Mouse (Mus musculus) retina, postnatal 1 day (tissue): ENCODE data around the gene Cstb.
A peak's percentile ranks its signal among the peaks of the same experiment; 100 is the strongest.
"Not testable (repeated sequence)": the region's sequence is repeated elsewhere in the genome, so short reads cannot be mapped to it uniquely, and the experiment has no call there.

Source experiments
- DNase-seq: peaks from one replicate; pipeline ENCODE4 v3.0.0-alpha.2; 2012

Cstb gene

DNA sequence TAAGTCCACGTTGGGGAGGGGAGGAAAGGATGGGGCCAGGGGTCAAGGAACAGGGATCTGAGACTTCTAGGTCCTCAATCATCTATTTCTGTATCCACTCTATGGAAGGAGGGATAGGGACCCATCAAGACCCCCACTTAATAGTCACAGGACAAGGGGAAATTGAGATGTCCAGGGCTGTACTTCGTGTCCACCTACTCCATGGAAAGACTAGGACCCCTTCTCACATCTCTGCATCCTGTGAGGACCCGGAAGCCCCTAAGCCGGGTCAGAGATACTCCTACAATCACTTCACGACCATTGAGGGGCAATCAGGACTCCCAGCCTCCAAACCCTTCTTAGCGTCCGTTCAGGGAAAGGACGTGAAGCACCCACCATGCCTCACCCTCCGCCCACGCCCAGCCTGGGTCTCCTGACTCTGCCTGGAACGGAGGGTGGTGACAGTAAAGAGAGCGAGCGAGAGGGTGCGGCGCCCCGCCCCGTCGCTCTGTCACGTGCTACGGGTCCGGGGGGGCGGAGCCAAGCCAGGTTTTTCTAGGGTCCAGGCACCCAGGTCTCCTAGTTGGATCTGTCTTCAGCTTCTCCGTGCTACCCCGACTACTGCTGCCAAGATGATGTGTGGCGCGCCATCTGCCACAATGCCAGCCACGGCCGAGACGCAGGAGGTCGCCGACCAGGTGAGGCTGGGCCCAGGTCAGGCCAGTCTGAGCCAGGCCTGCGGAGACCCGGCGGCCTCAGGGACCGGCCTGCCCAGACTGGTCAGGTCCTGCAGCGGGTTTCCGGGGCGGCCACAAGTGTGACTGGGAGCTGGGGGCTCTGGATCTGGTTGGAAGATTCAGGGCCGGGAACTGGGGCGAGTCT lies at the start of gene Cstb:
Gene Cstb, plus strand, starts transcription at position 489 of the 861 bp plus-strand sequence.
- DNase-seq: peak; percentile 87

DNA sequence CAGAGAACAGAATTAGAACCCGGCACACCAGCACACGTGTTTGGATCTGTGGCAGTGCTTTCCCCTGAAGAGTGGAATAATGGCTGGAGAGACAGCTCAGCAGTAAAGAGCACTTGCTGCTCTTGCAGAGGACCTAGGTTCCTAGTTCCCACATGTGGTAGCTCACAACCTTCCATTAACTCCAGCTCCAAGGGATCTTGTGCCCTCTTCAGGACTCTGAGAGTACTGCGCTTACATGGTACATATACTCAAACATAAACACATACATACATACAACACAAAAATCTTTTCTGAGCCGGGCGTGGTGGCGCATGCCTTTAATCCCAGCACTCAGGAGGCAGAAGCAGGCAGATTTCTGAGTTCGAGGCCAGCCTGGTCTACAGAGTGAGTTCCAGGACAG lies 47.0 kb upstream of the Cstb start:
- no peak for DNase-seq

DNA sequence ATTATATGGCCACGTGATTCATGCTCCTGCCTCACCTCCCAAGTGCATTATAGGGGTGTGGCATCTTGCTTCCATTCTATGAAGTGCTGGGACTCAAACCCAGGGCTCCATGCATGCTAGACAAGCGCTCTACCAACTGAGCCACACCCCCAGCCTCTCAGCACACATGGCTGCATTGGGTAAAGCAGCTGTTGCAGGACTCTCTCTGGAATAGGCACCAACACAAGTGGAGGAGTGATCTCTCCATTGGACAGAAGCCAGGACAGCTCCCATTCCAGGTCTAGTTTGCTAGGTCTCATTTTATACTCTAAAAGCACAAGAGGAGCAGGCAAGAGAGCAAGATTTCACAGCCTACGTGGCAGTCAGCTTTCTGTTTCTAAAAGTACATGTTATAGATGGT lies 41.9 kb upstream of the Cstb start:
- DNase-seq: no peak

DNA sequence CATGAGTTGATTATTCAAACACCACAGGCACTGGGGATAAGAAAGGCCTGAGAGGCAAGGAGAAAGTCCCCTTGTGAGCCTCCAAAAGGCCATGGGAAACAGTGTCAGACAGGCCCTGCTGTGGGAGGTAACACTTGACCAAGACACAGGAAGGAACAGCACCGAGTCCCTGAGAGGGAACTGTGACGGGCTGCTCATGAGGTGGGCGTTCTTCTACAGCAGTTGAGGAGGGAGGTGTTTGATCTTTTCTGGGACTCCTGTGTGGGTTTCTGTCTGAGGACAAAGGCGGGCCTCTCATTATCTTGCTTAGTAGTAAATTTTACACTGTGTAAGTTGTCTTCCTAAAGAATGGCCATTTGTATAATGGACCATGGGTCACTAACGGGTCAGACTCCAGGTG lies 39.9 kb upstream of the Cstb start:
- DNase-seq: no peak

DNA sequence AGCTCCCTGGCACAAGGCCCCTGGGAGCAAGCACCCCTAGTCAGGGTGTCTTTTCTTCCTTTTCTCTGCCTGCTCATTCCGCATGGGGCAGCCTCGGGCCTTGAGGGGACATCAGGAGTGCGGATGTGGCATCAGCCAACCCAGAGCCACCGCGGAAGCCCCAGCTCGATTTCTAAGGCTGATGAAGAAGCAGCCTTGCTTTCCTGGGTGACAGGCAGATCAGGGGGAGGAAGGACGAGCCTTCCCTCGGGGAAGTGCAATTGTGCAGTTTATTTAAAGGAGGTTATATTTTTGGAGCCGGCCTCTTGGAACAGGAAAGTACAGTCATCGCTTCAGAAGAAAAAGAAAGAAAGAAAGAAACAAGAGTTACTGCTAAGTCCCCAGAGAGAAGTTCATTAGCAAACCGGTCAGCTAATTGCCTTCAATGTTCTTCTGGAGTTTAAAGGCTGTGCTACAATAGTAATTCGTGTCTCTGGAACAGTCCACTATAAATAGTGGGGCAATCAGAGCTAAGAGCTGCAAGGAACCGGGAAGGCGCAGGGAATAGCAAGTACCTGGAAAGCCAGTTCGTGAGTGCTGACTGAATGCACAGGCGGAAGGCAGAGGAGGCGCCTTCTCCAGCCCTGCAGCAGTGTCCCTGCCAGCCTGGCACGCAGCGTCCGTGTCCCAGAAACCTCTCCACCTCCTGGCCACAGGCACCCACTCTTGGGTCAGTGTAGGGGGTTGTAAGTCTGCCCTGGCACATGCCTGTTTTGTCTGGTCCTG lies 37.1 kb upstream of the Cstb start:
- DNase-seq: no peak

DNA sequence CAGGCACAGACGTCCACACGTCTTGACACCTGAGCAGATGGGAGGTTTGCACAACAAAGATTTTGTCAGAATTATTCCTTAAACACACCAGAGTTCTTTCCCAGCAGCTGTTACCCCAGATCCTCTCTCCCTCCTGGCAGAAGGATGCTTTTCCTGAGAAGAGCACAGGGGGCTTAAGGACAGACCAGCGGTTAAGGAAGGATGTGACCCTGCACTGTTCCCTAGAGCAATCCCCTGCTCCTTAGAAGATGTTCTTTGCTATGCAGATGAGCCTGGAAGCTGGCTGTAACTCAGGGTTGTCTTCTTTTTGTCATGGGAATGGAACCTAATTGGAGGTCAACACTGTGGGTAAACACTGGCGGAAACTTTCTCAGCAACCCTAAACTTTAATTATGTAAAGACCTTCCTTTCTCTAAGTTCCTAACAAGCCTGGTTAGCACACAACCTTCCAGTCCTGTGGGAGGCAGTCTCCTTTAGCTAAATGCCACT lies 34.4 kb upstream of the Cstb start:
- DNase-seq: no peak

- DNase-seq: peak; percentile 76
These were observed 33.4 kb upstream of the Cstb start for GRCm38 (mm10) chr10:78392072-78392471.

- DNase-seq: no peak
These were observed 30.1 kb upstream of the Cstb start for GRCm38 (mm10) chr10:78395377-78395776.

- DNase-seq: peak; percentile 94
These were observed 29.4 kb upstream of the Cstb start for GRCm38 (mm10) chr10:78395819-78396624.

DNA sequence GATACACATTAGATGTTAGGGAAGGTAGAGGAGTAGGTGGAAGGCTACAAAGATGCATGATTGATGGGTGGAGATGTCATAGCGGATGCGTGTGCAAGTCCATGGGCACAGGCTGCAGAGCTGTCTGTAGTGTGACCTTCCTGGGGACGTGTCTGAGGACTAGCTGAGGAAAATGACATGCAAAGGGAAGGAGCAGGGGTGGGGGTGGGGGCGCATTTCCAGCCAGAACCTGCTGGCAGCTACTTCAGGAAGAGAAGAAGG lies 28.9 kb upstream of the Cstb start:
- DNase-seq: no peak

GRCm38 (mm10) chr10:78399090-78399657 lies 26.3 kb upstream of the Cstb start:
- peak; percentile 82 for DNase-seq

GRCm38 (mm10) chr10:78401127-78401526 lies 24.3 kb upstream of the Cstb start:
- DNase-seq: no peak

DNA sequence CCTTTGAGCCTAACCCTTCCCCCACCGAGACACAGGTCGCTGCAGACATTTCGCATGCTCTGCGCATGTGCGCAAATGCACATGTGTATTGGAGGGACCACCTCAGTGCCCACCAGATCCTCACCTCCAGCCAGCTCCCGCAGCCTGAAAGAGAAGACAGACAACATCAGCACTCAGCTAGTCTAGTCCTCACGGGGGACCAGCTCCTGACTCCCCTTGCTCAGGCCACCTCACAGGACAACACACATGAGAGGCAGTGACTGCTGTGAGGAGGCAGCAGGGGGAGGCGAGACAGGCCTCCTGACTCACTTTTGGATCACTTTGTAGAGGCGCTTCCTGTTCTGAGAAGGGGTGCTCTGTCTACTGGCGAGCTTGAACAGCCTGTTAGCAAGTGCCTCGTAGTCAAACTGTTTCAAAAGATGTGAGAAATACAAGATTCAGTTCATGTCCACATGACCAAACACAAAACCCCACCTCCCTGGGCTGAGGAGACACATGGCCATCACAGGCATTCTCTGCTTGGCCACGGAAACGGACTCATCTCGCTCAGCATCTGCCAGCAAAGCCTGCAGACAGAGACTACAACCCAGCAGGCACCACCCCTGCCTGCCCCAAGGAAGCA lies 23.1 kb upstream of the Cstb start:
- no peak for DNase-seq

GRCm38 (mm10) chr10:78406152-78406551 lies 19.3 kb upstream of the Cstb start:
- DNase-seq: no peak

DNA sequence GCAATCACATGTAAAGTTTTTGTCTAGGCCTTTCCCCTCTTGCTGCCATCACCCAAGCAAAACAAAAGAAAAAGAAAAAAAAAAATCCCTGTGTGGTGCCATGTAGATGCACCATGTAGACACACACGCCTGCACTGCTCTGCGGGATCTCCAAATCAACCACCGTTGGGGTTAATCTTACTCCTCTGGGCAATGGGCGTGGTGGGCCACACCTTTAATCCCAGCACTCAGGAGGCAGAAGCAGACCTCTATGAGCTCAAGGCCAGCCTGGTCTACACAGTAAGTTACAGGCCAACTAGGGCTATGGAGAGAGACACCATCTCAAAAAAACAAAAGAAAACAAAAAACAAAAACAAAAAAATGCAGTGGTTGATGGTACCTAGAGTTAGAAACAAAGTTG lies 18.3 kb upstream of the Cstb start:
- DNase-seq: no peak

GRCm38 (mm10) chr10:78409035-78409788 lies 16.3 kb upstream of the Cstb start:
- no peak for DNase-seq

DNA sequence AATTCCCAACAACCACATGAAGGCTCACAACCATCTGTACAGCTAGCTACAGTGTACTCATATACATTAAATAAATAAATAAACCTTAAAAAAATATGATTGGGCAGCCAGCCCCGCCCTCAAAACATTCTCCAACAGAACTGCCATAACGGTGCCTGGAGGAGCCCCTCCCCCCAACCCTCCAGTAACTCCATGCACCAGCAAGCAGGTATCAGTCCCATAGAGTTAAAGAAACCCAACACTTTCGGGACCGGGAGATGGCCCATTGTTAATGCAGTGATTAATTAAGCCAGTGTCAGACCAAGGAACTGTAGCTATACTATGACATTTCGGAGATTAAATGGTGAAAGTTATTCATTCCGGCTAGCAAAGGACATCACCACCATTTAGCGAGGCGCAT lies 13.6 kb upstream of the Cstb start:
- DNase-seq: no peak

DNA sequence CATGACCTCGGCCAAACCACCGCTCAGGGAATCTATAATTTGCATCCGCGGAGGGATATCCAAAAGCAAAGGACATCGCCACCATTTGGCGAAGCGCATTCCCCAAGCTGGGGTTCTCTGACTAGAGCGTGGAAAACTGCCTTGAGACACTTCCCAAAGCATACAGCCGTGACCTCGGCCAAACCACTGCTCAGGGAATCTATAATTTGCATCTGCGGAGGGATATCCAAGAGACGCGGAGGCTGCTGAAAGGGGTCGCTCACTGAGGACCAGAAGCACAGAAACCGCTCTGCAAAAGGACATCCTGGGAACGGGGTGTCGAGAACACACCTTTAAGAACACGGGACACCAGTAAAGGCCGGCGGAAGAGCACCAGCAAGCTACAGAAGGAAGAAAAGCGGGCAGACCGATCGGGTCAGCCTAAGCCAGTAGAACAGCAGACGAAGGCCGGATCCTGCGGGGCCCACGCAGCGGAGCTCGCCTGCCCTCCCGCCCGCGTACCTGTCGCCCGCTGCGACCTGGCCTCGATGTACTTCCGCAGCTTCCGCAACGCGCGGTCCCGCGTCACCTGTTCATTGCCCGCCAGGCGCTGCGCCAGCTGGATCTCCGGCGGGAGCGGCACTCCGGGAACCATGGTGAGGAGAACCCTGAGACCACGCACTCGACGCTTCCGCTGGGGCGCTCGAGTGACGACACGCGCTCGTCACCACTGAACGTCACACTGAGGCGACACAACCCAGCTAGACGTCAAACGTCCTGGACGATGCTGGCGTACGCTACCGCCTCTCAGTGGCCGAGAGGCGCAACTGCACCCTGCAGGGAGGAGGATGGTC lies 12.9 kb upstream of the Cstb start, which contains the start of gene Rrp1:
Gene Rrp1, minus strand, starts transcription at position 725 of the 833 bp plus-strand sequence.
- peak; percentile 96 for DNase-seq

DNA sequence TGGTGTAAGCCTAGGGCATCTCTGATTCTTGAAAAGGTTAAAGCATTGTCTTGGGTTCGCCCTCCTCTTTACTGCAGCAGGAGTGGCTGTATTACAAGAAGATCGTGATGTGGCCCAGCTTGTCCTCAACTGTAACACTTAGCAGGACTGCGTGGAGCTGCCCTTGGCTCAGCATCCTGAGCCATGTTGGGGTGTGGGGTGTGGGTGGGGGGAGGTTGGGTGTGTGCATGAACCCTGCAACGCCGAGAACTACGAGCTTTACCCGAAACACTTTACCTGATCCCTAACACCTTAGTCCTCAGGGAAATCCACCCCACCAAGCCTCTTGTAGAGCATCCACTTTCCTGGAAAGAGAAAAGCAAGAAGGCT lies 12.3 kb upstream of the Cstb start:
- no peak for DNase-seq

DNA sequence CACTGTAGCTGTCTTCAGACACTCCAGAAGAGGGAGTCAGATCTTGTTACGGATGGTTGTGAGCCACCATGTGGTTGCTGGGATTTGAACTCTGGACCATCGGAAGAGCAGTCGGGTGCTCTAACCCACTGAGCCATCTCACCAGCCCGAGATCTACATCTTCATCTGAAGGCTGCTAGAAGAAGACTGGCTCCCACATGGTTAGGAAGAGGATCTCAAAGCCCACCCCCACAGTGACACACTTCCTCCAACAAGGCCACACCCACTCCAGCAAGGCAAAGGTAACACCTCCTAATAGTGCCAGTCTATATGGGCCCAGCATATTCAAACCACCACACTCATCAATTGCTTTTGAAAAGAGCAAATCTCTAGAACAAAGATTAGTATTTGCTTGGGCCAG lies 10.5 kb upstream of the Cstb start:
- not testable (repeated sequence) for DNase-seq

- no peak for DNase-seq
These were observed 7.6 kb upstream of the Cstb start for GRCm38 (mm10) chr10:78417888-78418287.
